Mouse (Mus musculus) thymus, adult 2 months (tissue): ENCODE results near the gene Echdc3.

Source experiments
- CTCF ChIP-seq: fragments of 200-500 bp; IDR thresholded peaks from 2 replicates; pipeline ENCODE4 v1.5.1; 2012; ENCODE audit warnings: mild to moderate bottlenecking, control low read depth, low read length, moderate library complexity, borderline replicate concordance; ENCODE audit not compliant: control insufficient read depth, poor library complexity, insufficient read depth; ENCODE audit errors: extremely low read depth
- POLR2A ChIP-seq: fragments of 200-500 bp; IDR thresholded peaks from 2 replicates; pipeline ENCODE4 v1.6.1; 2012; ENCODE audit warnings: mild to moderate bottlenecking, low read length, control low read depth, moderate library complexity; ENCODE audit not compliant: control insufficient read depth, poor library complexity, insufficient read depth; ENCODE audit errors: extremely low read depth

DNA sequence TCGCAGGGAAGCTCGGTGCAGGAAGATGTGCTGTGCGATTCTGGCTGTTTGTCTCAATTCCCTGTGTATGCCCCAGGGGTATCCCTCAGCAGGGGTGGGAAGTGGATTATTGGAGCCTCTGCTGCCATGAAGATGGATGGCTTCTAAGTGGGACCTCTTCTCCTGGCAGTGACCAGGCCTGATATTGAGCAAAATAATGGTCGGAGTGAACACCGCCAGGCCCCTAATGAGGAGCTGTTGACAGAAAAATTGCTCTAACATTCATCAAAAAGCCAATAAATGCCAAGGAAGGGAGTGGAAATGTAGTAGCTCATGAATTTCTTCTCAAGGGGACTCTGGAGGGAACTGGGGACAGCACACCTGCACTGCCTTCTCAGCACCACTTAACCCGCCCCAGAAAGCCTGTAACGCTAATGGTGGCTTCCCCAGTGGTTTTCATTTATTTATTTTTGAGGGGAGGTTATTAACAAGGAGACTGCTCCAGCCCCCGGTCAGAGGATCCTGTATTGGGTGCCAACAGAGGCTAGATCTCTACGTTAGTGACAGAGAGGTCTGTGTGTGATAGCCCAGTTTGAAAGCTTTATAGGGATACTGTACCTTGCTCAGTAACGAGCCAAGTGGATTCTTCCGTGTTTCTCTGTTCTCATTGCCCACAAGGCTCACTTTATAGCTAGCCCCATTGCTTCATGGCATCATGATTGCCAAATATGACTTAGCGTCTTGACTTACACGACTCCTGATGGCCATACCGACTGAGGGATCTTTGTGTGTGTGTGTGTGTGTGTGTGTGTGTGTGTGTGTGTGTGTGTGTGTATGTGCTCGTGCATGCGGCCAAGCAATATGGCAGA lies 33.7 kb downstream of the Echdc3 start:
- TF ChIP-seq POLR2A, result no peak
- no peak for TF ChIP-seq CTCF
